Mouse (Mus musculus) gastrocnemius, adult 2 months (tissue): ENCODE data around the gene Vmn1r20. TPM values are rescaled to one million over a fixed set of nuclear protein-coding genes. Genes with fewer than 3 reads are reported as not detected.
"Not testable (repeated sequence)": the region's sequence is repeated elsewhere in the genome, so short reads cannot be mapped to it uniquely, and the experiment has no call there.

ENCODE experiments used
- DNase-seq: peaks from one replicate; pipeline ENCODE4 v3.0.0; 2022
- H3K27ac ChIP-seq: fragments of 200-600 bp; 2 replicates; pipeline ENCODE4 v1.8.1; 2022; ENCODE audit warnings: mild to moderate bottlenecking
- H3K4me3 ChIP-seq: fragments of 200-600 bp; 2 replicates; pipeline ENCODE4 v1.8.1; 2022; ENCODE audit warnings: mild to moderate bottlenecking, moderate library complexity
- CTCF ChIP-seq: fragments of 200-600 bp; IDR thresholded peaks from 2 replicates; pipeline ENCODE4 v1.8.1; 2022; ENCODE audit warnings: antibody characterized with exemption, mild to moderate bottlenecking, moderate library complexity
- intact Hi-C: fragments of 180-260 bp; cut with DNase I; formaldehyde crosslinking; loops from one replicate; pipeline ENCODE4 v1.15.1; 2025
- long read RNA-seq, 2 experiments: library from polyadenylated mRNA; stranded (forward); transcript quantifications; one replicate each; pipeline ENCODE4 v2.0.0; 2021
- total RNA-seq, 2 experiments: library from RNA; stranded (reverse); gene quantifications; 2 replicates each; pipeline ENCODE4 v1.2.3; 2021

The Vmn1r20 gene
- not detected for total RNA-seq
- long read RNA-seq, experiment 1 = 0 reads
- long read RNA-seq, experiment 2 = 0 reads

DNA sequence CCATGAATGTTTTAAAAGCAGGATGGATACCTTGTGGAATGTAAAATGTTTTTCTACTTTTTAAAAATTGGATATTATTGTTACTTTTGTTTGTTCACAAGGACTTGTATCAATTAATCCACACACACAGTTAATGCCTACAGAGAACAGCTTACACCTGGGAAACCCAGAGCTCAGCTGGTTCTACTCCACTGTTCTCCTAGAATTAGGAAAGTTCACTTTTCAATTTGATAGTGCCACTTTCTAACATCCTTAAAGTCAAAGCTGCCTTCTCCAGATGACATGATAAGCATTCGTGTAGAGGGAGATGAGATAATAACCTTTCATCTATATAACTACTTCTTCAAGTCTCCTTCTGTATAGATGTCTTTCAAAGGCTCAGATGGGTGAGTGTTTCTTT is at the start of gene Vmn1r20:
Gene Vmn1r20, plus strand, starts transcription at position 301 of the 400 bp plus-strand sequence.
- no peak within 1 kb of the TSS for H3K27ac ChIP-seq
- TF ChIP-seq CTCF = no peak
- H3K4me3 ChIP-seq = no peak within 1 kb of the TSS
- no peak for DNase-seq
- intact Hi-C loops = no loop called here

GRCm38 (mm10) chr6:57395683-57396082 is 33.0 kb upstream of the Vmn1r20 start, which contains the start of gene Vmn1r18:
TSS of gene Vmn1r18 (minus strand) at chr6:57395783.
- no peak for DNase-seq
- Histone ChIP-seq H3K4me3 (no peak within 1 kb of the TSS), H3K27ac (no peak within 1 kb of the TSS)
- intact Hi-C loops = no loop called here
- TF ChIP-seq CTCF = no peak

DNA sequence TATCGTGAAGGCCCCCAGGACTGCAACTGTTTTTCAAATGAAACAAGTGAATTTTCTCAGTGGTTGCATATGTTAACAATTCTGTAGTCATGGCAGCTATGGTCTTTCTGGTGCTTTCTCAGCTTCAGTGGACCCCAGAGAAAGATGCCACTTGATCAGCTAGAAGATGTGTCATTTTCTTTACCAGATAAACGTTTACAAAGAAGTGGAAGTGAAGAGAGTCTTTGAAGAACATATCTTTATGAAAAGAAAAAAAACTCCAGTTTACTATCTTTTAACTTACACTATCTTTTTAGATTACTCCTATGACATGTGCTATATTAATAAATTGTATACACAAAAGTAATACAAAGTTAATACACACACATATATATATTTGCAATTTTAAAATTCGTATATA is 25.2 kb upstream of the Vmn1r20 start, which contains the start of gene Vmn1r19:
Gene Vmn1r19, plus strand, starts transcription at position 301 of the 400 bp plus-strand sequence.
- DNase-seq, H3K4me3 ChIP-seq, intact Hi-C loops, H3K27ac ChIP-seq: not testable (repeated sequence)

GRCm38 (mm10) chr6:57431196-57431595 is 2.5 kb downstream of the Vmn1r20 start:
- intact Hi-C loops = loop anchor here (1.0 kb wide), 1 partner anchor 139 kb away; no protein-coding TSS in a partner anchor
- Histone ChIP-seq H3K27ac (no peak overlapping the region), H3K4me3 (no peak overlapping the region)
- peak; percentile 65 for TF ChIP-seq CTCF
- DNase-seq = no peak

GRCm38 (mm10) chr6:57468161-57468560 is 39.4 kb downstream of the Vmn1r20 start:
- intact Hi-C loops, H3K27ac ChIP-seq, H3K4me3 ChIP-seq, DNase-seq: not testable (repeated sequence)

Other genes starting within 250 kb of the Vmn1r20 start
- not detected for gene Vmn1r13, start 225.6 kb upstream of the Vmn1r20 start, total RNA-seq
- not detected for gene Vmn1r14, start 197.2 kb upstream of the Vmn1r20 start, total RNA-seq
- gene Vmn1r15, start 171.0 kb upstream of the Vmn1r20 start, total RNA-seq = not detected
- gene Vmn1r16, start 99.4 kb upstream of the Vmn1r20 start, total RNA-seq = not detected
- gene Vmn1r17, start 65.2 kb upstream of the Vmn1r20 start, total RNA-seq = not detected
- gene Vmn1r18, start 33.1 kb upstream of the Vmn1r20 start, total RNA-seq = not detected
- not detected for gene Vmn1r19, start 25.1 kb upstream of the Vmn1r20 start, total RNA-seq
- 10 to 100 TPM; 10.9 to 21.9 TPM for gene Ppm1k, start 106.5 kb downstream of the Vmn1r20 start, total RNA-seq
- gene Herc6, start 152.1 kb downstream of the Vmn1r20 start, total RNA-seq = 1 to 10 TPM; 1.5 to 1.6 TPM